Mouse (Mus musculus) macrophage (primary cell): Measurements from ENCODE around the gene Rundc3a. TPM values are rescaled to one million over a fixed set of nuclear protein-coding genes. Genes with fewer than 3 reads are reported as not detected.

Source experiments
- H3K27ac ChIP-seq: fragments of 350-480 bp; formaldehyde crosslinking; 2 replicates; pipeline ENCODE4 v1.9.0; 2021
- H3K36me3 ChIP-seq: fragments of 350-480 bp; formaldehyde crosslinking; 2 replicates; pipeline ENCODE4 v1.9.0; 2021; ENCODE audit errors: inconsistent target
- H3K4me3 ChIP-seq: fragments of 350-480 bp; formaldehyde crosslinking; 2 replicates; pipeline ENCODE4 v1.9.0; 2021; ENCODE audit errors: inconsistent target
- H3K79me2 ChIP-seq: fragments of 350-480 bp; formaldehyde crosslinking; 2 replicates; pipeline ENCODE4 v1.9.0; 2021; ENCODE audit errors: inconsistent target
- WGBS: methylation state at CpG from one replicate; pipeline ENCODE4 v1.1.7; 2026; ENCODE audit warnings: inconsistent platforms; ENCODE audit not compliant: missing documents; 5-methylcytosine and 5-hydroxymethylcytosine counted together
- polyA plus RNA-seq: library from polyadenylated mRNA; stranded (reverse); fragments of 250-400 nt; gene quantifications from 3 replicates; pipeline ENCODE4 v1.2.4, GENCODE M21; 2018; ENCODE audit warnings: inconsistent platforms

Gene Rundc3a
- polyA plus RNA-seq, 1 experiment from 2014 or later, result 1.0 TPM

DNA sequence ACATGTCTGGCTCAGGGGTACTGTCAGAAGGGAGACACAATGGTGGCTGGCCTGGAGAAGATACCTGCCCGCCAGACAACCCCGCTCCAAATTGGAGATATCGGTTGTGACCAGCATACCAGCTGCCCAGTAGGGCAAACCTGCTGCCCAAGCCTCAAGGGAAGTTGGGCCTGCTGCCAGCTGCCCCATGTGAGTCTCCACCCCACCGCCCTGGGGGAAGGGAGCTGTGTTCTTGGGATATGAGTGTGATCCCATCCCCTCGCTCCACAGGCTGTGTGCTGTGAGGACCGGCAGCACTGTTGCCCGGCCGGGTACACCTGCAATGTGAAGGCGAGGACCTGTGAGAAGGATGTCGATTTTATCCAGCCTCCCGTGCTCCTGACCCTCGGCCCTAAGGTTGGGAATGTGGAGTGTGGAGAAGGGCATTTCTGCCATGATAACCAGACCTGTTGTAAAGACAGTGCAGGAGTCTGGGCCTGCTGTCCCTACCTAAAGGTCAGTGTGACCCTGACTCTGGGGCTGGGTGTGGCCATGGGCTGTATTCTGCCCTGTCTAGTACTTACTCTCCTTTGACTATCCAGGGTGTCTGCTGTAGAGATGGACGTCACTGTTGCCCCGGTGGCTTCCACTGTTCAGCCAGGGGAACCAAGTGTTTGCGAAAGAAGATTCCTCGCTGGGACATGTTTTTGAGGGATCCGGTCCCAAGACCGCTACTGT lies 42.7 kb downstream of the Rundc3a start:
- H3K36me3 ChIP-seq, result peaks cover 37% of the 10 kb centered on the region
- no peak overlapping the region for H3K27ac ChIP-seq
- peaks cover 45% of the 10 kb centered on the region for H3K79me2 ChIP-seq
- WGBS, result 93% methylated on average over 18 of the region's 18 CpGs
- H3K4me3 ChIP-seq, result no peak overlapping the region

DNA sequence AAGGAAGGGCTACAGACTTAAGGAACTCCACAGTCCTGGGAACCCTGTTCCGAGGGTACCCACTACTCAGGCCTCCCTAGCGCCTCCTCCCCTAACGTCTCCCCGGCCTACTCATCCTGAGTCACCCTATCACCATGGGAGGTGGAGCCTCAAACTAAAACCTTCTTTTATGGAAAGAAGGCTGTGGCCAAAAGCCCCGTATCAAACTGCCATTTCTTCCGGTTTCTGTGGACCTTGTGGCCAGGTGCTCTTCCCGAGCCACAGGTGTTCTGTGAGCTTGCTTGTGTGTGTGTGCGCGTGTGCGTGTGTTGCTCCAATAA lies 43.2 kb downstream of the Rundc3a start:
- Histone ChIP-seq H3K27ac (no peak overlapping the region), H3K36me3 (peaks cover 37% of the 10 kb centered on the region), H3K79me2 (peaks cover 40% of the 10 kb centered on the region), H3K4me3 (no peak overlapping the region)
- WGBS, result 80% methylated on average over 10 of the region's 10 CpGs

DNA sequence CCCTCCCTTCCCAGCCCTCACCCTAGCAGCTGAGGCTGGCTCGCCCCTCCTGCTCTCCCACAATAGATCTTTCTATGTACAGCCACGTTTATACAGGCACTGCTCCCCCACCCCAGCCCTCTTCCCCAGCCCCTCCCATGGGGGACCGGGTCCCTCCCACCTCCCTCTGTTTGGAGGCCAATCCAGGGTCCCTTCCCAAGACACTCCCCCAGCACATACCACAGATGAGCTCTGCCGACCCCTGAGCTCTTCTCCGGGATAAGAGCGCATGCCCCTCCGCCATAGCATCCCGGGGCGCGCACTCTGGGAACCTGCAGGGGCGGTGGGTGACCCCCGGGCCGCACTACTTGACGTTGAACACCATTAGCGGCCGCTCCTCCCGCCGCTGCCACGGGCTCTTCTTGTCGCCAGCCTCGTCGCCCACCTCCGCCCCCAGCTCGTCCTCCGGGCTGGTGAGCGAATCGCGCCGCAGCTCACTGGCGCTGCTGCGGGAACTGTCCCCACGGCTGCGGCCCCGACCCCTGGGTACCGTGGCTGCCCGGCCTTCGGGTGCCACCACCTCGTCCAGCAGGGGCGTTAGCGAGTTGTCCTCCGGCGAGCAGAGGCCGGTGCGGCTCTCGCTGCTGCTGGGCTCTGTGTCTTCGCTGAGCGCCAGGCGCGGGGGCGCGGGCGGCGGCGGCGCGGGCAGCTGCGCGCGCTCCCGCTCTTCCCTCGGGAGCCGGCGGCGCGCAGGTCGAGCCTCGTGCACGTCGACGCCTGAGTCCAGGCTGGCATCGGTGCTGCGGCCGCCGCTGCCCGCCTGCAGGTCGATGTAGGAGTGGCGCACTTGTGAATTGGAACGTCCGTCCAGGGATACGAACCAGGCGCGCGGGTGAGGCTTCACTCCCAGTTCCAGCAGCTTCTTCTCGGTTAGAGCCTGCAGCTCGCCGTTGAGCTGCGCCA lies 44.2 kb downstream of the Rundc3a start:
- Histone ChIP-seq H3K79me2 (peaks cover 31% of the 10 kb centered on the region), H3K4me3 (no peak overlapping the region), H3K27ac (no peak overlapping the region), H3K36me3 (peaks cover 37% of the 10 kb centered on the region)
- 41% methylated on average over 80 of the region's 87 CpGs for WGBS

DNA sequence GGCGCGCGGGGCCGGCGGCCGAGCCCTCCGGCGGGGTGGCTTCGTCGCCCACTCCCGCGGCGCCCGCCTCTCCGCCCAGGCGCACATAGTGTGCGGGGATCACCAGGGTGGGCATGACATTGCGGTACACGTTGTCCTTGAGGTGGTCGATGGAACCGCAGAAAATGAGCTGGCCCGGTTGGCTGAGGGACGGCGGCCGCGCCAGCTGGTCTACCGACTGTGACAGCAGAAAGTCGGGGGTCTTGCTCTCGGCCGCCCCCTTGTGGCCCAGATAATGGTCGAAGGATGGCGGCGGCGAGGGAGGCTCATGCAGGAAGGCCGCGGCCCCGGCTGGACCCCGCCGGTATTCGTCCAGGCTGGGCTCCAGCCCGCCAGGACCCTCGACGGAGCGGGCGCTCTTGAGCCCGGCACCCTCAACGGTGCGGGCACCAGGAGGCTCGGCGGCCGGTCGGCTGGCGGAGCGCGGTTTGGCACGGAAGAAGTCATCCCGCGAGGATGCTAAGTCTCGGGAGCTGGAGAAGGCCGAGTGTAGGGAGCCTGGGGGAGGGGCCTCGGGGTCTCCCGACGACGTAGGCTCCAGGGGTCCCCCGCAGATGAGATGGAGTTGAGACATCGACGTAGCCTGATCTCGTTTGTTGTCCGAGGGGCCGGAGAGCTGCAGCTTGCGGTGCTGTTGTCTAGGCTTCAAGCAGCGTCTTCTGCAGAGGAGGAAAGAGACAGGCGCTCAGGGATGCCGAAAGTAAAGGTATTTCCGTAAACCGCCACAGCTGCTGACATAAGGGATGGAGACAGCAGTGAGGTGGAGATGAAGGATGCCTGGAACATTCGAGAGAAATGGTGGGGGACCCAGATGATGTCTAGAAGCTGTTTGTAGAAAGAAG lies 45.2 kb downstream of the Rundc3a start:
- Histone ChIP-seq H3K79me2 (peaks cover 20% of the 10 kb centered on the region), H3K4me3 (no peak overlapping the region), H3K27ac (no peak overlapping the region), H3K36me3 (peaks cover 31% of the 10 kb centered on the region)
- 38% methylated on average over 77 of the region's 77 CpGs for WGBS

DNA sequence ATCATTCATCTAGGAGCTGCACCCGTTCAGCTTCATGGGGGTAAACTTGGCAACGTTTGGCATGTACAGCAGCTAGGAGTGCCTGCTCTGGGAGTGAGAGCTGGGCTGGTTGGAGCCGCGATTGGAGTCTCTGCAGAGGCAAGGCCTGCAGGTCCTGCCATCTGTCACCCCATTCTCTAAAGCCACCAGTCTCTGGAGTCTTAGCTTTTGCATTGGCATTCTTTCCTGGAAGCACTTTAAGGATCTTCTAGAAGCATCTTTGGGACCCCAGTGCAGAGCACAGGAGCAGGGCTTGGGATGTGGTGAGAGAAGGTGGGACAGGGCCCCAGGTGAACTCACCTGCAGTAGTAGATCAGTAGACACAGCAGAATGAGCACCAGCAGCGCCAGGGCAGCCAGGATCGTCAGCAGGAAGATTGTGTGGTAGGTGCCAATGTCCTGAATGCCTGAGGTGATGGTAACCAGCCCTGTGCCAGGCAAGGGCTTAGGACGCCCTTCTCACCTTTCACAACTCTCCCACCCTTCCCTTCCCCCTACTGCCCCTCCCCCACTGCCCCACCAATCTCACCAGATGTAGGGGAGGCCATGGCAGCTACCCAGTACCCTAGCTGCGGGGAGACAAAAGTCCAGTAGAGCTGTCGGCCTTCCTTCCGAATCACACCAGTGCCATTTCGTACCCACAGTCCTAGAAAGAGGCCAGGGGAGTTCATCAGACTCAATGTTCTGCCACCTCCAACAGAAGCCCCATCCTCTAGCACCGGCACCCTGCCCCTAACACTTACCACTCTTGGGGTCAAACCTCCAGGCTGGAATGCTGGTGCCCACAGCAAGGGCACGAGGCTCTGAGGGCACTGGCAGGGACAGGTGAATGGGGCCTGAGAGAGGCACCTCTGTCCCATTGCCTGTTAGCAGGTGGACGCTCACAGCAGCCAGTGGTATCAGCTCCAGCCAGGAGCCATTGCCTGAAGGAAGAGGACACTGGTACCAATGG lies 46.2 kb downstream of the Rundc3a start:
- Histone ChIP-seq H3K4me3 (no peak overlapping the region), H3K79me2 (peaks cover 11% of the 10 kb centered on the region), H3K27ac (no peak overlapping the region), H3K36me3 (peaks cover 21% of the 10 kb centered on the region)
- WGBS, result 90% methylated on average over 13 of the region's 14 CpGs

DNA sequence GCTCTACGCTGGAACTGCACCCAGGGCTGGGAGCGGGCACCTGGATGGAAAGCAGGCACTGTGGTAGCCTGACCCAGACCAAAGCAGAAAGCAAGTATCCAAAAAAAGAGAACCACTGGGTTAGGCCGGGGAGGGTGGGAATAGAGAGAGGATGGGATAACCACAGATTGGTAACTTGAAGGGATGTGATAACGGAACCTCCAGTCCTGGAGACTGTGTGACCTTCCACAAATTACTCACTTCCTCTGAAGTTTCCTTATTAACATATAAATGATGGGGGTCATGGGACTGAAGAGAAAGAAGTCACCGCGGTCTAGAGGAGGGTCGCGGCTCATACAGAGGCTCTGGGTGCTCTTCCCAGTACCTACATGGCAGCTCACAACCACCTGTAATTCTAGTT lies 47.1 kb downstream of the Rundc3a start:
- Histone ChIP-seq H3K79me2 (peaks cover 2% of the 10 kb centered on the region; the same call in 1 of the 2 replicates), H3K4me3 (no peak overlapping the region), H3K27ac (no peak overlapping the region), H3K36me3 (peaks cover 14% of the 10 kb centered on the region)
- WGBS, result 76% methylated on average over 7 of the region's 8 CpGs

DNA sequence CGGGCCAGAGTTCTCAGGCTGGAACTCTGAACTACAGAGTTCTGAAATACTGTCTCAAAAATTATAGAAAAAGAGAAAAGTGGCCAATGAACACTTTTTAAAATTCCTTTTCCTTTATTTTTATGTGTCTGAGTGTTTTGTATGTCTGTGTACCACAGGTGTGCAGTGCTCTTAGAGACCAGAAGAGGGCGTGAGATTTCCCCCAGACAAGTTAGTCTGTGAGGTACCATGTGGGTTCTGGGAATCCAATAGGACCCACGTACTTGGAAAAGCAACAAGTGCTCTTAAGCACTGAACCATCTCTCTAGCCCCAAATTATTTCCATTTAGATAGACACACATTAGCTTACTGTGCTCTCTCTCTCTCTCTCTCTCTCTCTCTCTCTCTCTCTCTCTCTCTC lies 48.2 kb downstream of the Rundc3a start:
- Histone ChIP-seq H3K79me2 (no peaks in the 10 kb centered on the region), H3K27ac (no peak overlapping the region), H3K4me3 (no peak overlapping the region), H3K36me3 (peaks cover 2% of the 10 kb centered on the region)
- 89% methylated on average over 3 of the region's 3 CpGs for WGBS

DNA sequence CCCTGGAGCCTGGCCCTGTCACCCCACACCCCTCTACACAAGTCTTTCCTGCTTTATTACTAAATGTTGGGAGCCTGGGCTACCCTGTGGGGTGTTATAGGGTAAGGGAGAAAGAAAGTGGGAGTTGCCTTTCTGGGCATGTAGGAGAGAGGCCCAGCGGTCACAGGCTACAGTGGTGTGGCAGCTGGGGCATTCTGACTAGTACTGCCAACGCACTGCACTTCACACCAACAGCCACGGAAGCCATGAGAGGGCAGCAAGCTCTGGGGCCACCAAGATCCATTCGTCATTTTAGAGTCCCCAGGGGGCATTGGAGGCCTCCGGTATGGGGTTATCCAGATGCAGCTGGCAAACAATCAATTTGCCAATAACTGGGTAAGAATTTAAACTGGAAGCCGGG lies 48.9 kb downstream of the Rundc3a start:
- no peaks in the 10 kb centered on the region for H3K79me2 ChIP-seq
- H3K4me3 ChIP-seq, result no peak overlapping the region
- WGBS, result 92% methylated on average over 6 of the region's 6 CpGs

DNA sequence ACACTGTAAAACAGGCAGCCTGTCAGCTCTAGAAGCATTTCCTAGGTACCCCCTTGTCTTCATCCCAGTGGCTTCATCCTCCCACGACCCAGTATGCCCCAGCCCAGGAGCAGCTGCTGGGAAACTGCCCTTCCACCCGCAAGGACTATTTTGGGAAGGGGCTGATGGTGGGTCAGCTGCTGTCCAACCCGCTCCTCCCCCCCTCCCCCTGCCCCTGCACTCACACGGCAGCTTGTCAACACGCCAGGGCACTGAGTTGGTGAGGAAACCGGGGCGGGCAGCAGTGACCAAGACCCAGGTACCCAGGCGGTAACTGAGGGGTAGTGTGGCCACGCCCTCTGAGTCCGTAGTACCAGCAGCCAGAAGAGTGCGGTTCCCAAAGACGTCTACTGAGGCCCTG lies 50.5 kb downstream of the Rundc3a start:
- 86% methylated on average over 11 of the region's 12 CpGs for WGBS
- Histone ChIP-seq H3K36me3 (no peaks in the 10 kb centered on the region), H3K27ac (no peak overlapping the region), H3K79me2 (no peaks in the 10 kb centered on the region), H3K4me3 (no peak overlapping the region)

More for the DNA sequence above, 48.9 kb downstream of the Rundc3a start:
- H3K36me3 ChIP-seq, result no peaks in the 10 kb centered on the region
- no peak overlapping the region for H3K27ac ChIP-seq

DNA sequence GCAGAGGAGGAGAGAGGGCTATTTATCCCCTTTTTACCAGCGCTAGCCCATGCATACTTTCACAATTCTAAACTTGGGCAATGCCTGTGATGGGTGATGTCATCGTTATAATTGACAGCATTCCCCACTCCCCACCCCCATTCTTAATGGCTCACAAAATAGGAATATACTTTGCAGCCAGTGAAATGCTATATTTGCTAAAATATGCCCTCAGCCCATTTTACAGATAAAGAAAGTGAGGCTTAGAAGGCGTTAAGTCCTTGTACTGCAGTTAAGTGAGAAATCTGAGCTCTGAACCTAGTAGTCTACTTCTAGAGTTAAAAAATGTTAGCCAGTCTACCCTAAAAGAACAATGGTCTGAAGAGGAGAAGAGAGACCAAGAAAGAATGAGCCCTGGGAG lies 51.1 kb downstream of the Rundc3a start:
- H3K36me3 ChIP-seq, result no peaks in the 10 kb centered on the region
- H3K79me2 ChIP-seq, result no peaks in the 10 kb centered on the region
- no peak overlapping the region for H3K4me3 ChIP-seq
- 70% methylated on average over 3 of the region's 3 CpGs for WGBS
- no peak overlapping the region for H3K27ac ChIP-seq

DNA sequence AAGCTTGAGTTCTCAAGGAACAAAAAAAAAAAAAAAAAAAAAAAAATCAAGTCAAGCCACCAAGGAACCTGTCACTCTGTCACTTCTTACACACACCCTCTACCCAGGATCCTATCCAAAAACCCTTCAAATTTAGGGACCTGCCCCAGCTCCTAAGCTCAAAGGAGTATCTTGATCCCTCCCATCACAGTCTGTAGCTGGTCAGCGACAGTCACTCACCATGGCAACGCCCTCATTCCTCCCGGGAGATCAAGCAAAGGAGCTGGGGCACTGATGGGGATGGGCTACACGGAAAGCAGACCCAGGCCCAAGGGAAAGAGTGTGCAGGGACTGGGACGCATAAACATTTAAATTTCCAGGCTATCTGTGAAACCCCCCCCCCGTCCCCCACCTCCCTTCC lies 51.6 kb downstream of the Rundc3a start:
- 89% methylated on average over 6 of the region's 6 CpGs for WGBS
- Histone ChIP-seq H3K79me2 (no peaks in the 10 kb centered on the region), H3K4me3 (no peak overlapping the region)

DNA sequence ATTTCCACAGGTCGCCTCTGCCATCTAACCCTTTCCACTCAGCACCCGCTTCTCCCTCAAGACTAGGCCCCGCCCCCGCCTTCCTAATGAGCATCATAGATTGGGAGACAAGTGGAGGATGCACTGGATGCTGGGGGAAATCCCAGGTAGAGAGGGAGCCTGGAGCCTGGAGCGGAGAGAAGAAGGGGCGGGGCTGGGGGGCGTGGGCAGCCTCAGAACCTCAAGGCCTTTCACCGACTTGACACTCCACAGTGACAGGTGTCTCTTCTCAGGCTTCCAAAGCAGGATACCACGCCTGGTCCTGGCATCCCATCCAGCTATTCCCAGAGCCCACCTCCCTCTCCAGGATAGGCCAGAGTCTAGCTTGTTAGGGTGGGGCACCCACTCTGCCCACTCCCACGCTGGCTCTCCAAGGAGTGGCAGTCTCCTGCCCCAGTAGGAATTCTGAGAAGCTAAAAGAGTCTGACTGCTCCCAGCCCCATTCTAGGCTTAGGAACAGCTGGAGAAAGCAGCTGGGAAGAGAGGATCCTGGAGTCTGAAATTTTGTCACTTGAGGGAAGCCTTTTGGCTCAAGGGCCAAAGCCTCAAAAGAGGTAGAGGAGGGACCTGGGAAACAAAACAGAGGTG lies 52.2 kb downstream of the Rundc3a start:
- Histone ChIP-seq H3K27ac (no peak overlapping the region), H3K79me2 (no peaks in the 10 kb centered on the region)

More for the DNA sequence above, 51.6 kb downstream of the Rundc3a start:
- H3K27ac ChIP-seq, result no peak overlapping the region
- H3K36me3 ChIP-seq, result no peaks in the 10 kb centered on the region

DNA sequence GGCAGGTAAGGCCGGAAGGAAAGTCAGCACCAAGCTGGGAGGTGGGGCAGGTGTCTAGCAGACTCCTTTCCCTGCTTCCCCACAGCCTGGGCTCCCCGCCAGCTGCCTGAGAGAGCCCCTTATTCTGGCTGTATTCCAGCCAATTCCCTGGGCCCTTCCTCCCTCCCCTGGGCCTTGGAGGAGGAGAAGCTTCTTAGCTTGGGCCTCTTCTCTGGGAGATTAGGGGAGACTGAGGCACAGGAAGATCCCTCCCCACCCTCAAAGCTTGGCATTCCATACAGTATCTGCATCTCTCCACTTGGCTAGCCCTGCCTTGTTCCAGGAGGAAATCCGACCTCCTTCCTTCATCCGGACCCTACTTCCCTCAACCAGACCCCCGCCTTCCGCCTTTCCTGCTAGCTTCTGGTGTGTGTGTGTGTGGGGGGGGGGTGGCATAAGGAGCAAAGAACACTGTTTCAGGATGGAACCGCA lies 52.7 kb downstream of the Rundc3a start:
- no peaks in the 10 kb centered on the region for H3K79me2 ChIP-seq
- H3K36me3 ChIP-seq, result no peaks in the 10 kb centered on the region
- 60% methylated on average over 7 of the region's 7 CpGs for WGBS
- no peak overlapping the region for H3K27ac ChIP-seq
- no peak overlapping the region for H3K4me3 ChIP-seq

More for the DNA sequence above, 52.2 kb downstream of the Rundc3a start:
- Histone ChIP-seq H3K4me3 (no peak overlapping the region), H3K36me3 (no peaks in the 10 kb centered on the region)
- 91% methylated on average over 10 of the region's 10 CpGs for WGBS
